Mouse (Mus musculus): ENCODE measurements around the gene Bub1b.
"Not testable (repeated sequence)": the region's sequence is repeated elsewhere in the genome, so short reads cannot be mapped to it uniquely, and the experiment has no call there.

Gene Bub1b

GRCm38 (mm10) chr2:118597673-118598568 lies at the start of gene Bub1b:
TSS of gene Bub1b (plus strand) at chr2:118598211.
- POLR2A ChIA-PET, result interaction anchor here in 2 of 4 experiments (0.6 to 2.9 kb wide), 6 partner anchors 11 to 112 kb away, joined by 3 to 9 read pairs (median 8); partner anchors contain the start of gene Bmf (in 1 of the 2)
- CTCF ChIA-PET, result interaction anchor here in 2 of 4 experiments (0.7 to 2.6 kb wide), 4 partner anchors 8 to 111 kb away, joined by 3 to 12 read pairs (median 3); partner anchors contain the start of gene Bmf (in 1 of the 2)

- POLR2A ChIA-PET, result interaction anchor here in 3 of 4 experiments (0.6 to 2.5 kb wide), 25 partner anchors 8 to 104 kb away, joined by 3 to 21 read pairs (median 4); partner anchors contain the start of gene Srp14 (in 2 of the 3)
- CTCF ChIA-PET, result interaction anchor here in 3 of 4 experiments (1.0 to 2.5 kb wide), 12 partner anchors 10 to 89 kb away, joined by 3 to 14 read pairs (median 4); no protein-coding TSS in a partner anchor
Measured at GRCm38 (mm10) chr2:118548421-118549221, 49.4 kb upstream of the Bub1b start.

GRCm38 (mm10) chr2:118549507-118550473 lies 48.2 kb upstream of the Bub1b start, which contains the start of gene Bmf:
TSS of gene Bmf (minus strand) at chr2:118549687.
- ChIA-PET POLR2A (interaction anchor here (0.6 to 2.5 kb wide), 38 partner anchors 9 to 334 kb away, joined by 3 to 21 read pairs (median 4); partner anchors contain the start of genes Ivd (in 1 of the 4) and Srp14 (in 1 of the 4)), CTCF (interaction anchor here in 3 of 4 experiments (0.6 to 2.5 kb wide), 14 partner anchors 9 to 181 kb away, joined by 3 to 14 read pairs (median 4); no protein-coding TSS in a partner anchor)

GRCm38 (mm10) chr2:118551606-118552005 lies 46.4 kb upstream of the Bub1b start:
- ChIA-PET POLR2A (no interaction called here), CTCF (interaction anchor here in 1 of 4 experiments (0.6 to 1.5 kb wide), 3 partner anchors 12 to 121 kb away, joined by 3 to 5 read pairs (median 4); no protein-coding TSS in a partner anchor)

GRCm38 (mm10) chr2:118554356-118554990 lies 43.5 kb upstream of the Bub1b start:
- POLR2A ChIA-PET, CTCF ChIA-PET: not testable (repeated sequence)

- CTCF ChIA-PET, result interaction anchor here in 1 of 4 experiments (1.0 kb wide), 1 partner anchor 9 kb away, joined by 3 read pairs; the partner anchor contains the start of gene Bmf
- POLR2A ChIA-PET, result interaction anchor here in 2 of 4 experiments (1.2 to 1.4 kb wide), 4 partner anchors 9 to 105 kb away, joined by 3 to 4 read pairs (median 4); partner anchors contain the start of genes Bmf (in 2 of the 2) and Pak6 (in 1 of the 2)
Measured at GRCm38 (mm10) chr2:118558426-118558825, 39.6 kb upstream of the Bub1b start.

GRCm38 (mm10) chr2:118562015-118562414 lies 36.0 kb upstream of the Bub1b start:
- ChIA-PET CTCF (interaction anchor here in 1 of 4 experiments (1.2 to 2.0 kb wide), 2 partner anchors 12 to 18 kb away, joined by 3 to 7 read pairs; partner anchors contain the start of gene Bmf), POLR2A (interaction anchor here in 1 of 4 experiments (0.8 kb wide), 1 partner anchor 23 kb away, joined by 4 read pairs; no protein-coding TSS in a partner anchor)

GRCm38 (mm10) chr2:118562431-118562830 lies 35.6 kb upstream of the Bub1b start:
- ChIA-PET CTCF (interaction anchor here in 2 of 4 experiments (0.6 to 2.0 kb wide), 3 partner anchors 13 to 18 kb away, joined by 3 to 7 read pairs (median 6); partner anchors contain the start of gene Bmf (in 1 of the 2)), POLR2A (interaction anchor here in 1 of 4 experiments (0.7 kb wide), 1 partner anchor 13 kb away, joined by 3 read pairs; the partner anchor contains the start of gene Bmf)

- ChIA-PET POLR2A (no interaction called here), CTCF (no interaction called here)
Measured at GRCm38 (mm10) chr2:118567179-118567578, 30.8 kb upstream of the Bub1b start.

- POLR2A ChIA-PET, result no interaction called here
- CTCF ChIA-PET, result no interaction called here
Measured at GRCm38 (mm10) chr2:118570939-118571338, 27.1 kb upstream of the Bub1b start.

- ChIA-PET POLR2A (interaction anchor here in 1 of 4 experiments (1.0 to 1.3 kb wide), 2 partner anchors 12 to 16 kb away, joined by 3 read pairs; no protein-coding TSS in a partner anchor), CTCF (interaction anchor here in 2 of 4 experiments (0.5 to 0.6 kb wide), 3 partner anchors 84 to 123 kb away, joined by 4 read pairs; no protein-coding TSS in a partner anchor)
Measured at GRCm38 (mm10) chr2:118572183-118572836, 25.7 kb upstream of the Bub1b start.

GRCm38 (mm10) chr2:118573135-118573534 lies 24.9 kb upstream of the Bub1b start:
- ChIA-PET CTCF (no interaction called here), POLR2A (interaction anchor here in 1 of 4 experiments (1.0 kb wide), 2 partner anchors 12 to 13 kb away, joined by 3 to 4 read pairs; no protein-coding TSS in a partner anchor)

- ChIA-PET POLR2A (interaction anchor here in 3 of 4 experiments (0.5 to 1.8 kb wide), 12 partner anchors 9 to 1651 kb away, joined by 3 to 11 read pairs (median 4); partner anchors contain the start of gene Bmf (in 3 of the 3)), CTCF (interaction anchor here in 1 of 4 experiments (1.0 kb wide), 1 partner anchor 37 kb away, joined by 3 read pairs; no protein-coding TSS in a partner anchor)
Measured at GRCm38 (mm10) chr2:118586013-118586412, 12.0 kb upstream of the Bub1b start.

- ChIA-PET POLR2A (interaction anchor here in 2 of 4 experiments (1.0 to 2.8 kb wide), 7 partner anchors 11 to 104 kb away, joined by 3 to 18 read pairs (median 7); partner anchors contain the start of genes Bmf (in 1 of the 2) and Bub1b (in 1 of the 2)), CTCF (interaction anchor here in 1 of 4 experiments (1.4 kb wide), 1 partner anchor 101 kb away, joined by 8 read pairs; no protein-coding TSS in a partner anchor)
Measured at GRCm38 (mm10) chr2:118587686-118588085, 10.3 kb upstream of the Bub1b start.

- ChIA-PET CTCF (no interaction called here), POLR2A (no interaction called here)
Measured at GRCm38 (mm10) chr2:118591083-118591482, 6.9 kb upstream of the Bub1b start.
